Mouse (Mus musculus) hindbrain, embryonic 12.5 days (tissue): ENCODE measurements at regions not wholly inside any gene's neighbourhood (a gene's known extent, or its start where the extent isn't known, plus 50 kb on each side); places are given as distances from the start of the nearest gene placed in this dataset.

Source experiments
- ATAC-seq: fragments of 200-750 bp; cut with Nextera tagmentation; 2 replicates; pipeline ENCODE4 v1.8.0; 2017; ENCODE audit warnings: moderate TSS enrichment; ENCODE audit not compliant: low FRiP score
- H3K27ac ChIP-seq: fragments of 300-500 bp; sonication (generic); 2 replicates; pipeline ENCODE4 v1.5.1; 2016; ENCODE audit warnings: mild to moderate bottlenecking
- H3K27me3 ChIP-seq: fragments of 300-500 bp; sonication (generic); 2 replicates; pipeline ENCODE4 v1.6.1; 2016; ENCODE audit warnings: mild to moderate bottlenecking
- H3K36me3 ChIP-seq: fragments of 300-500 bp; sonication (generic); 2 replicates; pipeline ENCODE4 v1.6.1; 2016; ENCODE audit warnings: mild to moderate bottlenecking
- H3K4me1 ChIP-seq: fragments of 300-500 bp; sonication (generic); 2 replicates; pipeline ENCODE4 v1.6.1; 2016
- H3K4me2 ChIP-seq: fragments of 300-500 bp; sonication (generic); replicated peaks from 2 replicates; pipeline ENCODE4 v1.6.1; 2016; ENCODE audit warnings: mild to moderate bottlenecking
- H3K4me3 ChIP-seq: fragments of 300-500 bp; sonication (generic); 2 replicates; pipeline ENCODE4 v1.5.1; 2016; ENCODE audit warnings: mild to moderate bottlenecking
- H3K9ac ChIP-seq: fragments of 300-500 bp; sonication (generic); 2 replicates; pipeline ENCODE4 v1.6.1; 2016; ENCODE audit warnings: mild to moderate bottlenecking, moderate library complexity
- H3K9me3 ChIP-seq: fragments of 300-500 bp; sonication (generic); replicated peaks from 2 replicates; pipeline ENCODE4 v1.6.1; 2016; ENCODE audit warnings: mild to moderate bottlenecking
- WGBS: fragments of 180-500 bp; shearing (Covaris S2); methylation state at CpG from one replicate; pipeline ENCODE4 v1.1.7; 2016; 5-methylcytosine and 5-hydroxymethylcytosine counted together

DNA sequence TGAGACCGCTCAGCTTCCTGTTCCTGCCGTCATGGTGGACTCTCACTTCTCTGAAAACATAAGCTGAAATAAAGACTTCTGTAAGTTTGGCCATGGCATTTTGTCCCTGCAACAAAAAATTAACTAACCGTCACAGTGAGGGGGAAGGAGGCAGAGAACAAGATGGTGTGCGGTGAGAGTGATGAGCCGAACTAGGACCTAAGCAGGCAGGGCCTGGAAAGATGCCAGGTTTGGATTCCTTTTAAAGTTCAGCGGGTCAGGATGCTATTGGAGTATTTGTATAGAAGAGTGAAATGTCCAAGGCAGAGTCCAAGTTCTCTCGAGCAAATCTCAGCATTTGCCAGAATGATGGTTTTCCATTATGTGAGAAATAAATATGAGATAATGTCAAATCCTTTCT, 312.3 kb downstream of the Gm49356 start:
- 82% methylated on average over 7 of the region's 7 CpGs for WGBS
- Histone ChIP-seq H3K4me1 (peaks cover 19% of the 10 kb centered on the region), H3K9ac (no peak overlapping the region), H3K4me2 (no peak overlapping the region), H3K9me3 (no peaks in the 10 kb centered on the region), H3K27ac (no peak overlapping the region), H3K27me3 (no peaks in the 10 kb centered on the region), H3K4me3 (no peak overlapping the region), H3K36me3 (no peaks in the 10 kb centered on the region)
- no peak for ATAC-seq

DNA sequence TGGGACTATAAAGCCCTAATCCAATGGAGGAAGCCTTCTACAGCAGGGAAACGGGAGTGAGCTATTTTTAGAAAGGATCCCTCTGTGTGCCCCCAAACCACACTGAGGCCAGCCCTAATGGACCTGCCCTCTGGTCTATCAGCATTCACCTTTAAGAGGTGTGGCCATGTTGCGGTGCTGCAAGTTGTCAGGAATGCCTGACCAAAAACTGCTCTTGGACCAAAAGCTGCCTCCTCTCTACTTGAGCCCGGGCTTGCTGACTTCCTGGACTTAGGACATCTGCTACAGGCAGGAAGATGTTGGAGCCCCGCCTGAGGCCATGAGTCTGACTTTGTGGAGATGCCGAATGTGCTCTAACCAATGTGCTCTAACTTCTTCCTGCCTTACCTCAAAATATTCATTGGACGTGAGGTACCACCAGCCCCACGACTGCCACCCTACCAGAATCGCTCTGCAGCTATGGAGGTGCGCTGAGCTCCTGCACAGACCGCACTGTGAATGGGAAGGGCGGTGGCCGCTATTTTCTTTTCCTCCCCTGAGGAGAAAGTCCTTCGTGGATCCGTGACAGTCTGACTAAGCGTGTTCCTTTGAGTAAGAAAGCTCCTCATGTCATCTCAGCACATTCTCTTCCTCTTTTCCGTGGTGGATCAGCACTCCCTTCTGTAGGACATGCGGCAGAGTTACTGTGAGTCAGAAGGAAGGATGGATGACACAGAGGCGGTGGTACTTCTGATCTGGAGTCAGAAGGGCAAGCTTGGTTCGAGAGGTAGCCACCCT, 313.0 kb downstream of the Gm49356 start:
- Histone ChIP-seq H3K27me3 (no peaks in the 10 kb centered on the region), H3K4me3 (no peak overlapping the region), H3K4me1 (peaks cover 19% of the 10 kb centered on the region), H3K9ac (no peak overlapping the region), H3K36me3 (no peaks in the 10 kb centered on the region), H3K27ac (no peak overlapping the region), H3K4me2 (no peak overlapping the region), H3K9me3 (no peaks in the 10 kb centered on the region)
- WGBS = 85% methylated on average over 19 of the region's 19 CpGs
- ATAC-seq = no peak

DNA sequence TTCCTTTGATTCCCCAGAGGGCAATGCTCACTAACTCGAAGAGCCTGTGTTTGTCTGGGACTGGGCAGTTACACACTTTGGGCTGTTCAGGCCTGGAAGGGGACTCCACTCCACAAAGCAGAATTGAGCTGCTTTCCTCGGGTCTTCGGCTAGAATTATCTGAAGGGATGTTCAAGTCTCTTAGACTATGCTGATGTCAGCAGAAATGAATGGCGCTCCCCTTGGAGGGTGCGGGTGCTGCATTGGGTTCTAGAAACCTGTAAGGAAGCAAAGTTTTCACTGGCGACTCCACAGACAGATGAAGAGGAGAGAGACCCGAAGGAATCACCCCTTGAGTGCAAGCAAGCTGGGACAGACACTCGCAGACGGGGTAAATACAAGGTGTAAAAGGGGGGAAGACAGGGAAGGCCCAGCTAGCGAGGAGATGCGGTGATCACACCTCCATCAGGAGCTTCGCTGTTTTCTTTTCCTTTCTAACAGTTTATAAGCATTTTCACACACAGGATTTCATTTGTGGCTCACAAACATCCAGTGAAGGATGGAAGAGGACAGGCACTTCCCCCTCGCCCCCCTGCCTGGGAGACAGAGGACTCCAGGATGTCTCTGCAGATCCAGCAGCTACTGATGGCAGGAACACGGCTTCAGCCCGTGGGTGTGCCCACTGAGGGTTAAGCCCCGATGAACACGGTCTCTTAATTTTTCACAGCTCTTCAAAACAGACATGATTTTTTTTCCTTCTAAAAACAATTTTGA, 314.2 kb downstream of the Gm49356 start:
- no peaks in the 10 kb centered on the region for H3K27me3 ChIP-seq

DNA sequence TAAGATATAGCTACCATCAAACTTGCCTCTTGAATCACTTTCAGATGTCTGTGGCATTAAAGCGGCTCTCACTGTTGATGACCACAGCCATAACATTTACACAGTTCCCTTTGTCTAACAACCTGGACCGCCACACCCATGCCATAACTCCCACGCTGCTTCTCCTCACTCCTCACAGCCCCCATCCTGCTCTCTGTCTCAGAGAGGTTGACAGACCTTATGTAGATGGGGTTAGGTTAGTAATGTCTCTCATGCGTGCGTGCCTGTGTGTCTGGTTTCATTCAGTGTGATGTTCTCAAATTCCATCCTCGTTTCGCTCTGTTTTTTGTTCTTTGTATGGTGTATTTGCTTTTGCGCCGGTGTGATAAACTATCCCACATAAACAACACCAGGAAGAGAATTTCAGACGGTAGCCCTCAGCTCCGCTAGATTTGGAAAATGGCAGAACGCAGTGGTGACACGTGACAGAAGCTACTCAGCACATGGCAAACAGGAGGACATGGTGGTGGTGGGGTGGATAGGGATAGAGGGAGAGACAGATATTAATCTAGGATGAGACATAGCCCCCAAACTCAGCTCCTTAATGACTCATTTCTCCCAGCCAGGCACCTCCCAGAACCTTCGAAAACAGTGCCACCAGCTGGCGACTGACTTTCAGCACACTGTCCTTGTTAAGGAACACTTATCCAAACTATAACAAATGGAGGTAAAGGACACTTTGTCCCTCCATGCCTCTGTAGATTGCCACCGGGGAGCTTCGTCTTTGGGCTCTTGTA, 314.9 kb downstream of the Gm49356 start:
- Histone ChIP-seq H3K27ac (no peak overlapping the region), H3K4me3 (no peak overlapping the region), H3K27me3 (no peaks in the 10 kb centered on the region), H3K9ac (no peak overlapping the region), H3K9me3 (no peaks in the 10 kb centered on the region), H3K4me1 (peaks cover 3% of the 10 kb centered on the region; the same call in 1 of the 2 replicates), H3K36me3 (no peaks in the 10 kb centered on the region), H3K4me2 (no peak overlapping the region)
- no peak for ATAC-seq
- WGBS = 73% methylated on average over 17 of the region's 17 CpGs

More for the DNA sequence above, 314.2 kb downstream of the Gm49356 start:
- Histone ChIP-seq H3K9ac (no peak overlapping the region), H3K4me2 (no peak overlapping the region), H3K4me3 (no peak overlapping the region), H3K36me3 (no peaks in the 10 kb centered on the region), H3K4me1 (peaks cover 7% of the 10 kb centered on the region), H3K27ac (no peak overlapping the region), H3K9me3 (no peaks in the 10 kb centered on the region)
- ATAC-seq = no peak
- WGBS = 75% methylated on average over 17 of the region's 17 CpGs

DNA sequence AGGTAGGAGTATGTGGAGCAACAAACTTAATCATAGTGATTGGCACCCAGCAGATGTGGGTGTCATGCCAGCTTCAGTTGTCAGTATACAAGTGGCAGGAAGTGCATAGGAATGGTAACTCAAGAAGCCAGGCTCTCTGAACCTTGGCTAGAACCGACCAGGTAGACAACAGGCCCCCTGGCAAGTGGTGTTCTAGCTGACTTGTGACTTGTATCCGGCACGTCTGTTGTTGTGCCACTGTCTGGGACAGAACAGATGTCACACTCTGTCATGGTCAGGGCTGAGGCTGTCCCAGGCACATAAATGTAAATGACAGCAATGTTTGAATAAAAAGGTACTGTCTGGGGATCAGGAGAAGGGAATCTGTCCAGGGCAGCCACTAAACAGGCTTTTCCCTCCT, 316.0 kb downstream of the Gm49356 start:
- no peak overlapping the region for H3K27ac ChIP-seq
- 79% methylated on average over 3 of the region's 3 CpGs for WGBS
- H3K4me1 ChIP-seq = peaks cover 3% of the 10 kb centered on the region; the same call in 1 of the 2 replicates
- H3K36me3 ChIP-seq = no peaks in the 10 kb centered on the region
- ATAC-seq = no peak
- H3K9ac ChIP-seq = no peak overlapping the region
- no peaks in the 10 kb centered on the region for H3K27me3 ChIP-seq
- no peak overlapping the region for H3K4me2 ChIP-seq
- no peak overlapping the region for H3K4me3 ChIP-seq
- no peaks in the 10 kb centered on the region for H3K9me3 ChIP-seq

DNA sequence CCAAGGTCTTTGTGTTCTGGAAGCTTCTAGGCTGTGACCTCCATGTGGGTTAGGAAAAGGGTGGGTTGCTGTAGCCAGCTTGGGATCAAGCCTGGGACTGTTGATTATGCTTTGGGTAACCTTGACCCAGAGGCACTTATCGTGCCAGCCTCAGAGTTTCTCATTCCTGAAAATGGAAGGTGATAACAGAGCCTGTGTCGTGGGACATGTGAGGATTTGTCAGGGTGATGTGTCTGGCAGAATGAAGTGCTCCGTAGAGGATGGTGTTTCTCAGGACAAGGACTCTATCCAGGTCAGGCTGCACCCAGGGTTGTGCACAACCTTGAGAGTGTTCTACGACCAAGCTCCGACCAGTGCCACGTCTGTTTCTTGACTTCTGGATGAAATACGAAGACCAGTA, 316.4 kb downstream of the Gm49356 start:
- H3K9ac ChIP-seq = no peak overlapping the region
- ATAC-seq = no peak
- H3K9me3 ChIP-seq = no peaks in the 10 kb centered on the region
- H3K4me3 ChIP-seq = no peak overlapping the region
- no peaks in the 10 kb centered on the region for H3K27me3 ChIP-seq
- peaks cover 3% of the 10 kb centered on the region; the same call in 1 of the 2 replicates for H3K4me1 ChIP-seq
- no peak overlapping the region for H3K27ac ChIP-seq
- H3K36me3 ChIP-seq = no peaks in the 10 kb centered on the region
- H3K4me2 ChIP-seq = no peak overlapping the region
- 86% methylated on average over 7 of the region's 7 CpGs for WGBS

DNA sequence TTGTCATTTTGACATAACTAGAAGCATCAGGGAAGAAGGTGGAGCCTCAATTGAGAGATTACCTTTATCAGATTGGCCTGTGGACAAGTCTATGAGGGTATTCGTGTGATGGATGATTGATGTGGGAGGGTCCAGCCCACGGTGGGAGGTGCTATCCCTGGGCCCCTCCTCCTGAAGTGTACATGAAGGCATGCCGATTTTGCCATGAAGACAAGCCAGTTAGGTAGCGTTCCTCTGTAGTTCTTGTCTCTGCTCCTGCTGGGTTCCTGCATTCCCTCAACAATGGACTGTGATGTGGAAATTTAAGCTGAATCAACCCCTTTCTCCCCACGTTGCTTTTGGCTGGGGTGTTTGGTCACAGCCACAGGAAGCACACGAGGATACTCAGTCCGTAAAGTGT, 317.5 kb downstream of the Gm49356 start:
- Histone ChIP-seq H3K9ac (no peak overlapping the region), H3K27me3 (no peaks in the 10 kb centered on the region), H3K4me3 (no peak overlapping the region), H3K36me3 (no peaks in the 10 kb centered on the region), H3K4me2 (no peak overlapping the region), H3K27ac (no peak overlapping the region), H3K4me1 (peaks cover 3% of the 10 kb centered on the region; the same call in 1 of the 2 replicates), H3K9me3 (no peaks in the 10 kb centered on the region)
- ATAC-seq = no peak
- 75% methylated on average over 7 of the region's 7 CpGs for WGBS

DNA sequence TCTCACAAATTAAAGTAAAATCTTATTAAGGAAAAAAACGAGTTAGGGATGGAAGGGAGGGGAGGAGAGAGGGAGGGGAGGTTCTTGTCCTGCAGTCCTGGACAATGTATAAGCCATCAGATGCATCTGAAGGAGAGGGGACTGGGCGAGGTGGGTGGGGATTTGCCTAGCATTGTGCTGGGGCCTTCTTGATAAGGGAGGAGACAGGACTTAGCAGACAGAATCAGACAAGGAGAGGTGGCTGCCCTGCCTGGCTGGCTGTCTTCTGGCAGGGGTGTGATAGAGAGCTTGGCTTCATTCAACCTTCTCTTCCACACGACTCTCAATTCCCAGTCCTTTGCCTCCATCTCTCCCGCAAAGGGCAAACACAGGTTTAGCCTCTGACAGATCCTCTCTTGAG, 318.9 kb downstream of the Gm49356 start:
- H3K4me3 ChIP-seq = no peak overlapping the region
- 76% methylated on average over 4 of the region's 4 CpGs for WGBS
- no peak for ATAC-seq
- no peak overlapping the region for H3K4me2 ChIP-seq
- H3K4me1 ChIP-seq = peaks cover 3% of the 10 kb centered on the region; the same call in 1 of the 2 replicates
- H3K36me3 ChIP-seq = no peaks in the 10 kb centered on the region
- no peak overlapping the region for H3K9ac ChIP-seq
- H3K27ac ChIP-seq = no peak overlapping the region
- no peaks in the 10 kb centered on the region for H3K9me3 ChIP-seq
- no peaks in the 10 kb centered on the region for H3K27me3 ChIP-seq

DNA sequence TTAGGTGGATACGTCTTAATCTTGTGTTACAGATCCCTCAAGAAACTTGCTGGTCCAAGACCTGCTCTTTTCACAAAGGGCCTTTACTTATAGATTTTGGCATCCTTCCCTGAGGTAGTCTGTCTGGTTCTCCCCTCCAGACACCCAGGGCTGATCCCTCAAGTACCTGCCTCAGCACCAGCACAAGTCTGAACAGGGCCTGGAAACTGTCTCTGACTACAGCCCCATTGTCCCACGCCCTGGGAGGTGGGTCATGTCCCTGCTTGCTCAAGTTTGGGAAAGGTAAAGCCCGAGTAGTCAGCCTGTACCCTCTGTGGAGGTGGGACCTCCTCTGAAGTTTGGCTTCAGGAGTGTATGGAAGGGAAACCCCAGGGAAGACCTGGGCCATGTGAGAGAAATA, 323.3 kb downstream of the Gm49356 start:
- no peak for ATAC-seq
- Histone ChIP-seq H3K9ac (no peak overlapping the region), H3K4me2 (no peak overlapping the region), H3K4me3 (no peak overlapping the region), H3K9me3 (no peaks in the 10 kb centered on the region), H3K27me3 (no peaks in the 10 kb centered on the region), H3K4me1 (no peaks in the 10 kb centered on the region), H3K27ac (no peak overlapping the region), H3K36me3 (no peaks in the 10 kb centered on the region)
- 69% methylated on average over 3 of the region's 3 CpGs for WGBS

DNA sequence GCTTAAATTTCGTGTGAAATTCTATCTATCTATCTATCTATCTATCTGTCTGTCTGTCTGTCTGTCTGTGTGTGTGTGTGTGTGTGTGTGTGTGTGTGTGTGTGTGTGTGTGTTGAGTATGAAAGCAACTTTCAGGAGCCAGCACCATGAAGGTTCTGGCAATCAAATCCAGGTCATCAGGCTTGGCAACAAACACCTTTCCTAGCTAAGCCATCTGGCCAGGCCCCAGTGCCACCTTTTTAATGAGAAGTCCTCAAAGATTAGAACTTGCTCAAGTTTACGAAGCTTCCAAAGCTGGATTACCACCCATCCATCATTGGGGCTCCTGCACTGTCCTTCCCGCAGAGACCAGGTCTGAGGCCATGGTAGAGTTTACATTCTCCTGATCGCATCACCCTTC, 325.0 kb downstream of the Gm49356 start:
- Histone ChIP-seq H3K4me1 (no peaks in the 10 kb centered on the region), H3K9me3 (no peaks in the 10 kb centered on the region), H3K36me3 (no peaks in the 10 kb centered on the region), H3K4me2 (no peak overlapping the region), H3K27me3 (no peaks in the 10 kb centered on the region), H3K27ac (no peak overlapping the region), H3K9ac (no peak overlapping the region), H3K4me3 (no peak overlapping the region)
- no peak for ATAC-seq
- 86% methylated on average over 4 of the region's 4 CpGs for whole genome bisulfite sequencing

DNA sequence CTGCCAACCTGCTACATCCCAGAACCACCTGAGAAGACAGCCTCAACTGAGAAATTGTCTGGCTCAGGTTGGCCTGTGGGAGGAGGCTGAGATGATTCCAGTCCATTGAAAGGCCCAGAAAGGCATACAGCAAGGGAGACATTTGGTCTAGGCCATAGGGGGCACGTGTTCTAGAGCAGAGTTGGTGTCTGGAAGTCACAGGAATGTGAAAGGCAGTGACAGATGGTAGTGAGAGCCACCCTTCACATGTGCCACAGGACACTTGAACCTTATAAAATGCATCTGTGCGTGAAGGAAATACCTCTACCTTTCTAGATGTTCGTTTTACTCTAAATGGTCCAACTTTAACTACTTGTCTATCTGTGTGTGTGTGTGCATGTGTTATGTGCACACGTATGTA, 326.1 kb downstream of the Gm49356 start:
- H3K27ac ChIP-seq = no peak overlapping the region
- no peak overlapping the region for H3K9ac ChIP-seq
- H3K4me2 ChIP-seq = no peak overlapping the region
- no peaks in the 10 kb centered on the region for H3K36me3 ChIP-seq
- no peaks in the 10 kb centered on the region for H3K27me3 ChIP-seq
- H3K4me1 ChIP-seq = no peaks in the 10 kb centered on the region
- no peaks in the 10 kb centered on the region for H3K9me3 ChIP-seq
- H3K4me3 ChIP-seq = no peak overlapping the region
- WGBS = 77% methylated on average over 4 of the region's 4 CpGs
- no peak for ATAC-seq

DNA sequence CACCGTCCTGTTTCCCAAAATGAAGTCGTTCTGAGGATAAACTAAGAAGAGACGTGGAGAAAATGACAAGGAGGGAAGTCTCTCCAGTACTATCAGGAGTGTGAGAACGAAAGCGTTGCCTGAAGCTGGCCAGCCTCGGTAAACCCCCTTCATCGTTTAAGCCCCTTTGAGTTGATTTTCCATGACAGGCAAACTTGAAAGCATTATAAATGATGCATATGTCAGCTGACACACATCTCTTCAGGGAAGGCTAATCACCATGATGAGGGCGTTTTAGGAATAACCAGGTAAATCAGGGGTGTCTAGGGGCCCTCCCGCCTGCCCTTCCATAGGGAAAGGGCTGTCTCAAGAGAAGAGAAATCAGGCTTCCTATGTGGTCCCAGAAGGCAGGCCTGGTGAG, 328.4 kb downstream of the Gm49356 start:
- no peak overlapping the region for H3K27ac ChIP-seq
- no peak overlapping the region for H3K4me3 ChIP-seq
- no peak for ATAC-seq
- no peaks in the 10 kb centered on the region for H3K4me1 ChIP-seq
- no peaks in the 10 kb centered on the region for H3K36me3 ChIP-seq
- H3K4me2 ChIP-seq = no peak overlapping the region
- no peaks in the 10 kb centered on the region for H3K9me3 ChIP-seq
- H3K9ac ChIP-seq = no peak overlapping the region
- 84% methylated on average over 9 of the region's 9 CpGs for WGBS
- no peaks in the 10 kb centered on the region for H3K27me3 ChIP-seq
